In the genomic region with DNA sequence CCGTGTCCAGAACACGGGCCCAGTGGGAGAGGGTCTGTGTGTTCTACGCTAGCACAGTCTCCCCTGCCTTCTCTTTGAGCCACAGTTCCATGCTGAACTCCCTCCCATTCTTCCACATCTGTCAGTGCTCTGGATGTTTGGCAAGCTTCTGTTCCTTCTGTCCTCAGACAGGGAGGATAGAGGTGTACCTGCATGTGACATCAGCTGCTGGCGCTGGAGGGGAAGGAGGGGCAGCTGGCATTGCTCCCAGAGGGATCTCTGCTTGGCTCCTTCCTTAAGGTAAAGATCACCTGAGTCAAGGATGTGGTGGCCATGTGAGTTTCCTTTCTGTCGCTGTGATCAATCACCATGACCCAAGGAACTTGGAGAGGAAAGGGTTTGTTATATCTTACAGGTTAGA, we compare ENCODE assay signal across 24 mouse cellular contexts.
DNase-seq lines count a peak whose midpoint lies in the region; ATAC-seq and TF ChIP-seq lines count a peak whose summit lies in the region.
"Had no signal": no experiment of that assay in that cellular context is flagged by ENCODE, and none has a peak within 500 bp of the region (broad histone marks: within the 10 kb centered on the region; RNA-seq: fewer than 3 reads in every experiment).

No protein-coding gene starts in this region.

- DNase-seq in cerebellum, adult 11-12 months: peak; percentile 53
- DNase-seq in cerebellum, postnatal 36 days: no peak
- no peak for DNase-seq in hindbrain, embryonic 10.5 days (ENCODE audit: low spot score)
- DNase-seq in kidney, postnatal 25 days: peak; percentile 21 to 56
- no peak for DNase-seq in kidney, postnatal 4 days
- no peak for DNase-seq in G1E (ENCODE audit: low spot score)
- DNase-seq: adrenal gland, adult 2 months; adrenal gland, postnatal 10 days; adrenal gland, postnatal 25 days; B cell, adult 2 months; cerebellum, adult 11 months; cerebellum, adult 9-10 months; cerebellum, postnatal 25 days; embryo, embryonic 11 days had no signal

- H3K27me3 ChIP-seq in hindbrain, embryonic 12.5 days: no peaks in the 10 kb centered on the region
- H3K27me3 ChIP-seq in hindbrain, embryonic 10.5 days (ENCODE audit: insufficient read depth, poor library complexity, severe bottlenecking): no peaks in the 10 kb centered on the region
- H3K27me3 ChIP-seq in G1E (ENCODE audit: insufficient read depth, low read length): no peaks in the 10 kb centered on the region; the same call in 1 of the 2 replicates
- H3K27me3 ChIP-seq: CH12.LX; embryonic facial prominence, embryonic 13.5 days; embryonic facial prominence, embryonic 15.5 days; forebrain, embryonic 12.5 days had no signal

- no peaks in the 10 kb centered on the region for H3K9me3 ChIP-seq in hindbrain, embryonic 12.5 days (replicated peaks)
- no peaks in the 10 kb centered on the region for H3K9me3 ChIP-seq in hindbrain, embryonic 10.5 days
- H3K9me3 ChIP-seq in G1E (replicated peaks): peaks cover 20% of the 10 kb centered on the region
- H3K9me3 ChIP-seq: embryonic facial prominence, embryonic 13.5 days; embryonic facial prominence, embryonic 15.5 days; forebrain, embryonic 10.5 days; forebrain, embryonic 12.5 days had no signal

- H3K27ac ChIP-seq in hindbrain, embryonic 12.5 days: no peak overlapping the region
- H3K27ac ChIP-seq in hindbrain, embryonic 10.5 days: no peak overlapping the region
- H3K27ac ChIP-seq: embryonic facial prominence, embryonic 13.5 days; embryonic facial prominence, embryonic 15.5 days; forebrain, embryonic 10.5 days; forebrain, embryonic 12.5 days had no signal

- WGBS in hindbrain, embryonic 12.5 days: 86% methylated on average over 5 of the region's 5 CpGs
- WGBS in hindbrain, embryonic 10.5 days: 86% methylated on average over 5 of the region's 5 CpGs

- peaks cover 11% of the 10 kb centered on the region for H3K4me1 ChIP-seq in hindbrain, embryonic 12.5 days
- peaks cover 22% of the 10 kb centered on the region for H3K4me1 ChIP-seq in hindbrain, embryonic 10.5 days (replicated peaks)
- H3K4me1 ChIP-seq in G1E (ENCODE audit: insufficient read depth, low read depth, low read length): no peaks in the 10 kb centered on the region
- H3K4me1 ChIP-seq: embryonic facial prominence, embryonic 15.5 days had no signal

- no peak overlapping the region for H3K4me3 ChIP-seq in hindbrain, embryonic 12.5 days
- H3K4me3 ChIP-seq in hindbrain, embryonic 10.5 days: no peak overlapping the region
- 0 out of 2 replicates have a peak overlapping the region, but pooled peaks have one; percentile 9 for H3K4me3 ChIP-seq in G1E (ENCODE audit: low read depth, low read length)
- H3K4me3 ChIP-seq: embryonic facial prominence, embryonic 13.5 days; embryonic facial prominence, embryonic 15.5 days; erythroblast, embryonic 14.5 days; forebrain, embryonic 10.5 days; forebrain, embryonic 12.5 days had no signal

- no peak overlapping the region for H3K4me2 ChIP-seq in hindbrain, embryonic 12.5 days (replicated peaks)
- H3K4me2 ChIP-seq: embryonic facial prominence, embryonic 13.5 days; embryonic facial prominence, embryonic 15.5 days; forebrain, embryonic 12.5 days had no signal

- H3K36me3 ChIP-seq in hindbrain, embryonic 12.5 days: no peaks in the 10 kb centered on the region
- H3K36me3 ChIP-seq in hindbrain, embryonic 10.5 days: no peaks in the 10 kb centered on the region
- no peaks in the 10 kb centered on the region for H3K36me3 ChIP-seq in G1E (replicated peaks)
- H3K36me3 ChIP-seq: embryonic facial prominence, embryonic 13.5 days; embryonic facial prominence, embryonic 15.5 days; forebrain, embryonic 10.5 days; forebrain, embryonic 12.5 days had no signal

- no peak for TF ChIP-seq CTCF in G1E (IDR thresholded peaks at IDR 0.05; ENCODE audit: low read depth, low read length)

- ATAC-seq in hindbrain, embryonic 12.5 days (ENCODE audit: low FRiP score): no peak
- ATAC-seq in G1E (ENCODE audit: extremely low read depth, insufficient number of reproducible peaks, low FRiP score, poor library complexity, severe bottlenecking): no peak
- ATAC-seq: CD4-positive, CD25-positive, alpha-beta regulatory T cell, adult 4 months; forebrain, embryonic 14.5 days; forebrain, embryonic 16.5 days had no signal

- peak overlapping the region; percentile 13; the same call in 1 of the 2 replicates for H3K9ac ChIP-seq in hindbrain, embryonic 12.5 days
- H3K9ac ChIP-seq: embryonic facial prominence, embryonic 13.5 days; embryonic facial prominence, embryonic 15.5 days; forebrain, embryonic 12.5 days had no signal

Comparison
In these comparisons a context has a peak if more than half of its experiments do, and no peak if none do; other contexts are left out.
1. DNase-seq: peak in cerebellum, adult 11-12 months (single experiment) and kidney, postnatal 25 days (2 of 2); none in cerebellum, postnatal 36 days (0 of 2), hindbrain, embryonic 10.5 days (single experiment), kidney, postnatal 4 days (0 of 2) and G1E (single experiment).